Mouse (Mus musculus): Measurements from ENCODE around the gene Il1rapl2. TPM values are rescaled to one million over a fixed set of nuclear protein-coding genes. Genes with fewer than 3 reads are reported as not detected.
"Not testable (repeated sequence)": the region's sequence is repeated elsewhere in the genome, so short reads cannot be mapped to it uniquely, and the experiment has no call there.

Il1rapl2 gene
- total RNA-seq, 2 experiments from 2014 or later, result not detected

GRCm38 (mm10) chrX:138103954-138104353 lies 533.5 kb downstream of the Il1rapl2 start:
- no peak for ATAC-seq (replicated peaks; ENCODE audit: low FRiP score, poor library complexity, severe bottlenecking)

- no peak for ATAC-seq (replicated peaks; ENCODE audit: low FRiP score, poor library complexity, severe bottlenecking)
Measured at GRCm38 (mm10) chrX:138104668-138105067, 534.3 kb downstream of the Il1rapl2 start.

GRCm38 (mm10) chrX:138170146-138170545 lies 599.7 kb downstream of the Il1rapl2 start:
- no peak for ATAC-seq (replicated peaks; ENCODE audit: low FRiP score, poor library complexity, severe bottlenecking)

- no peak for ATAC-seq (replicated peaks; ENCODE audit: low FRiP score, poor library complexity, severe bottlenecking)
Measured at GRCm38 (mm10) chrX:138209480-138209879, 639.1 kb downstream of the Il1rapl2 start, which contains the start of gene Tex13a. Gene Tex13a, minus strand, starts transcription at chrX:138209580.

GRCm38 (mm10) chrX:138234626-138235025 lies 664.2 kb downstream of the Il1rapl2 start:
- ATAC-seq (replicated peaks; ENCODE audit: low FRiP score, poor library complexity, severe bottlenecking), result no peak

GRCm38 (mm10) chrX:138348736-138349135 lies 778.3 kb downstream of the Il1rapl2 start:
- not testable (repeated sequence) for ATAC-seq (replicated peaks; ENCODE audit: low FRiP score, poor library complexity, severe bottlenecking)

- ATAC-seq (replicated peaks; ENCODE audit: low FRiP score, poor library complexity, severe bottlenecking), result no peak
Measured at GRCm38 (mm10) chrX:138433794-138434193, 863.4 kb downstream of the Il1rapl2 start.

- ATAC-seq (replicated peaks; ENCODE audit: low FRiP score, poor library complexity, severe bottlenecking), result no peak
Measured at GRCm38 (mm10) chrX:138437939-138438338, 867.5 kb downstream of the Il1rapl2 start.

GRCm38 (mm10) chrX:138449856-138450255 lies 879.4 kb downstream of the Il1rapl2 start:
- ATAC-seq (replicated peaks; ENCODE audit: low FRiP score, poor library complexity, severe bottlenecking), result no peak

- ATAC-seq (replicated peaks; ENCODE audit: low FRiP score, poor library complexity, severe bottlenecking), result no peak
Measured at GRCm38 (mm10) chrX:138478488-138478887, 908.1 kb downstream of the Il1rapl2 start.

- no peak for ATAC-seq (replicated peaks; ENCODE audit: low FRiP score, poor library complexity, severe bottlenecking)
Measured at GRCm38 (mm10) chrX:138500510-138500909, 930.1 kb downstream of the Il1rapl2 start.

- ATAC-seq (replicated peaks; ENCODE audit: low FRiP score, poor library complexity, severe bottlenecking), result no peak
Measured at GRCm38 (mm10) chrX:138505049-138505448, 934.6 kb downstream of the Il1rapl2 start.

GRCm38 (mm10) chrX:138620106-138620505 lies 1049.7 kb downstream of the Il1rapl2 start:
- ATAC-seq (replicated peaks; ENCODE audit: low FRiP score, poor library complexity, severe bottlenecking), result no peak

GRCm38 (mm10) chrX:138625311-138625710 lies 1054.9 kb downstream of the Il1rapl2 start:
- no peak for ATAC-seq (replicated peaks; ENCODE audit: low FRiP score, poor library complexity, severe bottlenecking)

- no peak for ATAC-seq (replicated peaks; ENCODE audit: low FRiP score, poor library complexity, severe bottlenecking)
Measured at GRCm38 (mm10) chrX:138722372-138722771, 1152.0 kb downstream of the Il1rapl2 start.

GRCm38 (mm10) chrX:138800958-138801357 lies 1230.5 kb downstream of the Il1rapl2 start:
- no peak for ATAC-seq (replicated peaks; ENCODE audit: low FRiP score, poor library complexity, severe bottlenecking)

GRCm38 (mm10) chrX:138831876-138832275 lies 1261.5 kb downstream of the Il1rapl2 start:
- ATAC-seq (replicated peaks; ENCODE audit: low FRiP score, poor library complexity, severe bottlenecking), result no peak

GRCm38 (mm10) chrX:138833894-138834293 lies 1263.5 kb downstream of the Il1rapl2 start:
- no peak for ATAC-seq (replicated peaks; ENCODE audit: low FRiP score, poor library complexity, severe bottlenecking)

GRCm38 (mm10) chrX:138838381-138838780 lies 1268.0 kb downstream of the Il1rapl2 start:
- no peak for ATAC-seq (replicated peaks; ENCODE audit: low FRiP score, poor library complexity, severe bottlenecking)
